Mouse (Mus musculus) cerebellum, adult 2 months (tissue): Measurements from ENCODE around the gene Tcap.

Source experiments
- CTCF ChIP-seq: fragments of 200-500 bp; IDR thresholded peaks from 2 replicates; pipeline ENCODE4 v1.5.1; 2011; ENCODE audit warnings: low read depth, mild to moderate bottlenecking, control low read depth, low read length, moderate library complexity, borderline replicate concordance; ENCODE audit not compliant: insufficient read depth
- POLR2A ChIP-seq: fragments of 200-500 bp; IDR thresholded peaks from 2 replicates; pipeline ENCODE4 v1.6.1; 2011; ENCODE audit warnings: low read length, control low read depth, borderline replicate concordance; ENCODE audit not compliant: insufficient read depth

DNA sequence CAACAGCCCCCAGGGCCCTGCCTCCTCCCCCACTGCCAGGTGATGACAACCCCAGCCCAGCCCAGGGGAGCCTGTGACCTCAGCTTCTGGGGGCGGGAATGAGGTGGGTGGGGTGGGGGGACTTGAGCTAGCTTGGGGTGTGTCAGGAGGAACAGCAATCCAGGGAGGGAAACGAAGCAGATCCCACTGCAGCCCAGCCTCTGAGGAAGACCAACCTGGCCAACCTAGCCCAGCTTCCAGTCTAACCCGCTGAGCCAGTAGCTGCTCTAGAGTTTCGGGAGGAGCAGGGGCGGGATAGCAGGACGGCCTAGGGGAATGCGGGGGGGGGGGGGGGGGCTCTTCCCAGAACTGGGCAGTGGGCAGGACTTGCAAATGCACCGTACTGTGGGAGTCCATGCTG is 8.4 kb downstream of the Tcap start:
- TF ChIP-seq CTCF (no peak), POLR2A (no peak)
